Mouse (Mus musculus) liver, embryonic 14.5 days (tissue): Measurements from ENCODE around the gene Mt4.

Experiments used
- CTCF ChIP-seq: IDR thresholded peaks from 2 replicates; pipeline ENCODE4 v1.5.1; 2016; ENCODE audit warnings: antibody characterized with exemption, low read depth, control low read depth
- EP300 ChIP-seq: IDR thresholded peaks from 2 replicates; pipeline ENCODE4 v1.6.1; 2016; ENCODE audit warnings: antibody characterized with exemption, low read depth

GRCm38 (mm10) chr8:94179713-94180560, 42.9 kb downstream of the Mt4 start:
- TF ChIP-seq CTCF (peak; percentile 0; the same call in 1 of the 2 replicates), EP300 (no peak)
